Mouse (Mus musculus) spleen, adult 2 months (tissue): ENCODE data around the gene Nrros.

ENCODE experiments used
- CTCF ChIP-seq: fragments of 200-500 bp; IDR thresholded peaks from 2 replicates; pipeline ENCODE4 v1.5.1; 2011; ENCODE audit warnings: mild to moderate bottlenecking, inconsistent platforms; ENCODE audit not compliant: insufficient read depth, insufficient read length, insufficient replicate concordance; ENCODE audit errors: extremely low read depth
- POLR2A ChIP-seq: fragments of 200-500 bp; IDR thresholded peaks from 2 replicates; pipeline ENCODE4 v1.6.1; 2011; ENCODE audit warnings: low read depth, low read length, inconsistent platforms

DNA sequence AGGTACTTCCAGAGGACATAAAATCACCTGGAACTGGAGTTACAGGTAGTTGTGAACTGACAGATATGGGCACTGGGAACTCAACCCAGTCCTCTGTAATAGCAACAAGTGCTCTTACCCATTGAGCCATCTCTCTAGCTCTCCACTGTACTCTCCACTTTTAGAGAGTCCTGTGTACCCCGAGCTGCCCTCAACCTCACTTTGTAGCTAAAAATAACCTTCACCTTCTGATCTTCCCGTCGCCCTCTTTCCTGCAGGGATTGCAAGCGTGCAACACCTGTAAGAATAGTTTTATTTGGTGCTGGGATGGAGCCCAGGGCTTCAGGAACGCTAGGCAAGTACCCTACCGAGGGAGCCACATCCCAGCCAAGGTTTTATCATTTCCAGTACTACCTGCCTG is 49.6 kb downstream of the Nrros start:
- TF ChIP-seq POLR2A (no peak), CTCF (no peak)
